Mouse (Mus musculus) ES-CJ7 (cell line): ENCODE data around the gene Gm3424.
"Not testable (repeated sequence)": the region's sequence is repeated elsewhere in the genome, so short reads cannot be mapped to it uniquely, and the experiment has no call there.

ENCODE experiments used
- DNase-seq: peaks from one replicate; pipeline ENCODE4 v3.0.0; 2011; ENCODE audit warnings: low read depth, low spot score

Gm3424 gene

GRCm38 (mm10) chr14:5830229-5830628 lies at the start of gene Gm3424:
TSS of gene Gm3424 (minus strand) at chr14:5830329.
- not testable (repeated sequence) for DNase-seq

- not testable (repeated sequence) for DNase-seq
These were observed 49.7 kb upstream of the Gm3424 start for GRCm38 (mm10) chr14:5879791-5880190.

GRCm38 (mm10) chr14:5879136-5879535 lies 49.0 kb upstream of the Gm3424 start:
- peak; percentile 42 for DNase-seq

GRCm38 (mm10) chr14:5855911-5856310 lies 25.8 kb upstream of the Gm3424 start:
- DNase-seq, result not testable (repeated sequence)

GRCm38 (mm10) chr14:5812699-5813356 lies 17.3 kb downstream of the Gm3424 start:
- DNase-seq, result not testable (repeated sequence)

GRCm38 (mm10) chr14:5807882-5808281 lies 22.2 kb downstream of the Gm3424 start, which contains the start of gene Gm3383:
TSS of gene Gm3383 (minus strand) at chr14:5807982.
- DNase-seq, result not testable (repeated sequence)
